Mouse (Mus musculus) MEL (cell line): ENCODE data around the gene Upk2.

Experiments used
- CTCF ChIP-seq, 3 experiments: IDR thresholded peaks in 2 of 3; conservative IDR thresholded peaks in 1 of 3; 2 replicates each; pipeline ENCODE4 v1.5.1; 2011 to 2012; ENCODE audit warnings: low read length in 3 of 3, low read depth in 2 of 3, mild to moderate bottlenecking in 2 of 3, improper control_type of control experiment in 1 of 3, inconsistent platforms in 1 of 3, mixed read lengths in 1 of 3, moderate library complexity in 1 of 3; ENCODE audit not compliant: control insufficient read depth in 1 of 3, insufficient read depth in 1 of 3, poor library complexity in 1 of 3, severe bottlenecking in 1 of 3
- EP300 ChIP-seq, 2 experiments: IDR thresholded peaks; 2 replicates each; pipeline ENCODE4 v1.6.1; 2011; ENCODE audit warnings: improper control_type of control experiment in 2 of 2, low read length in 2 of 2, low read depth in 1 of 2, mild to moderate bottlenecking in 1 of 2
- ETS1 ChIP-seq: IDR thresholded peaks from 2 replicates; pipeline ENCODE4 v1.6.1; 2012; ENCODE audit warnings: low read depth, mild to moderate bottlenecking, inconsistent platforms, low read length, improper control_type of control experiment, moderate library complexity
- MAX ChIP-seq: IDR thresholded peaks from 2 replicates; pipeline ENCODE4 v1.6.1; 2011; ENCODE audit warnings: low read length, improper control_type of control experiment
- POLR2A ChIP-seq, 2 experiments: IDR thresholded peaks; 2 replicates each; pipeline ENCODE4 v1.6.1; 2011 to 2012; ENCODE audit warnings: low read length in 2 of 2, mild to moderate bottlenecking in 2 of 2, control low read depth in 1 of 2, improper control_type of control experiment in 1 of 2, low read depth in 1 of 2, moderate library complexity in 1 of 2; ENCODE audit not compliant: control insufficient read depth in 1 of 2, insufficient read depth in 1 of 2, poor library complexity in 1 of 2
- ZC3H11A ChIP-seq: IDR thresholded peaks from 2 replicates; pipeline ENCODE4 v1.6.1; 2012; ENCODE audit warnings: low read depth, mild to moderate bottlenecking, inconsistent platforms, low read length, improper control_type of control experiment
- ZKSCAN1 ChIP-seq: IDR thresholded peaks from 2 replicates; pipeline ENCODE4 v1.6.1; 2012; ENCODE audit warnings: low read depth, mild to moderate bottlenecking, inconsistent platforms, low read length, improper control_type of control experiment, moderate library complexity
- ZMIZ1 ChIP-seq: IDR thresholded peaks from 2 replicates; pipeline ENCODE4 v1.6.1; 2012; ENCODE audit warnings: low read depth, mild to moderate bottlenecking, inconsistent platforms, low read length, improper control_type of control experiment, moderate library complexity

DNA sequence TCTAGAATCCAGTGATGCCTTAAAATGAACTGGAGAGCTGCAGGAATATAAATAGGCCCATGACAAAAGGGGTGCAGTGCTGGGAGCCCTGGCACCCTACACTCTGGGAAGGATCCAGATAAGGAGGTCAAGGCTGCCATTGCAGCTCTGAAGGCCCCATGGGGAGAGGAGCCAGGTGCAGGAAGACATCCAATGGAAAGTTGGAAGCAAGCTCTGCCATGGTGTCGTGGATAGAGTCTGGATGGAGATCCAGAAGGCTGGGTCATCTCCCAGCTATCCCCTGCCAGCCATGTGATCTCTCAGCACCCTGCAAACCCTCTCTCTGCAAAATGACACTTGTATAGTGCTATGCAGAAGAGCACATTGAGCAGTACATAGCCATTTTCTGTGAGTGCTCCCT lies 19.6 kb upstream of the Upk2 start:
- TF ChIP-seq ZKSCAN1 (no peak), ZMIZ1 (no peak), ETS1 (no peak), CTCF (IDR thresholded peaks at IDR 0.05 in 2 of 3, conservative IDR thresholded peaks at IDR 0.05 in 1 of 3; ENCODE audit: control insufficient read depth in 1 of 3, insufficient read depth in 1 of 3, low read depth in 2 of 3, low read length in 3 of 3, poor library complexity in 1 of 3, severe bottlenecking in 1 of 3) (no peak), POLR2A (IDR thresholded peaks at IDR 0.05; ENCODE audit: control insufficient read depth in 1 of 2, insufficient read depth in 1 of 2, low read depth in 1 of 2, low read length in 2 of 2, poor library complexity in 1 of 2) (no peak), EP300 (IDR thresholded peaks at IDR 0.05; ENCODE audit: low read depth in 1 of 2, low read length in 2 of 2) (no peak), MAX (no peak), ZC3H11A (no peak)
